In genomic region chr4:100166871-100167270, GRCm38 (mm10) we compare ENCODE assay signal across 14 mouse cellular contexts.
"Had no signal": no experiment of that assay in that cellular context is flagged by ENCODE, and none has a peak within 500 bp of the region (broad histone marks: within the 10 kb centered on the region; RNA-seq: fewer than 3 reads in every experiment).

No protein-coding gene starts in this region.

- H3K36me3 ChIP-seq: limb, embryonic 13.5 days; midbrain, embryonic 10.5 days; neural tube, embryonic 15.5 days had no signal

- DNase-seq: lung, adult 18-20 months; lung, postnatal 10 days; lung, postnatal 4 days; midbrain, embryonic 14.5 days; right cerebral cortex, adult 18-20 months; right cerebral cortex, postnatal 25 days; thymus, postnatal 36 days had no signal

- H3K9ac ChIP-seq: limb, embryonic 13.5 days; liver, embryonic 14.5 days; neural tube, embryonic 15.5 days had no signal

- H3K4me2 ChIP-seq: limb, embryonic 13.5 days; neural tube, embryonic 15.5 days had no signal

- ATAC-seq: inflammation-experienced regulatory T-cells, adult 6 months; intestine, postnatal 0 days had no signal

- H3K27ac ChIP-seq: limb, embryonic 13.5 days; liver, embryonic 14.5 days; midbrain, embryonic 10.5 days; neural tube, embryonic 15.5 days had no signal

- H3K4me3 ChIP-seq: limb, embryonic 13.5 days; midbrain, embryonic 10.5 days; myocyte; neural tube, embryonic 15.5 days had no signal

- H3K9me3 ChIP-seq: limb, embryonic 13.5 days; midbrain, embryonic 10.5 days; neural tube, embryonic 15.5 days had no signal

- H3K27me3 ChIP-seq: neural tube, embryonic 15.5 days had no signal
